Mouse (Mus musculus): Measurements from ENCODE around the gene Krt31.

DNA sequence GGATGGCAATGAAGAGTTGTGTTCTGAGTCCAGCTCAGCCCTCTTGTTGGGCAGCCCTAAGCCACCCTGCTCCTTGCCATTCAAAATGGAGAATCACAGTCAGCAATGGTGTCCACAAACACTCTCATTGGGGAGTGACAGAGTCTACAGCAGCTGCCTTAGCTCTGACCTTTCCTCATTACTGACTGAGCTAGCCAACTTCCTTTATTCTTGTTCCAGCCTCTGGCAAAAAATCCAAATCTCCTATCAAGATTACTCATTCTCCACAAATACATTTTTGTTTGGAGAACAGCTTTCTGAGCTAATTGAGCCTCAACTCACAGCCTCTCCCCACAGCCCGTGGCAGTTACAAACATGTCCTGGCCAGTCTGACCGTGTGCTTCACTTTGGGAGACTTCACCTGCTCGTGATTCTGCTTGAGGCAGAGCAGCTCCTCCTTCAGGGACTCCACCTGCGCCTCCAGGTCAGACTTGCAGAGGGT is 36.6 kb downstream of the Krt31 start:
- no peak for TF ChIP-seq TAL1 (conservative IDR thresholded peaks at IDR 0.05; ENCODE audit: low read depth, low read length)
- TF ChIP-seq CTCF (IDR thresholded peaks at IDR 0.05; ENCODE audit: low read depth, low read length) = no peak
- no peak for TF ChIP-seq POLR2AphosphoS5 (IDR thresholded peaks at IDR 0.05; ENCODE audit: insufficient replicate concordance, low read depth, low read length)
